Mouse (Mus musculus): ENCODE measurements around the gene Cflar. TPM values are rescaled to one million over a fixed set of nuclear protein-coding genes. Genes with fewer than 3 reads are reported as not detected.
"Not testable (repeated sequence)": the region's sequence is repeated elsewhere in the genome, so short reads cannot be mapped to it uniquely, and the experiment has no call there.

Gene Cflar
- polyA plus RNA-seq, 1 experiment from 2014 or later = 43.6 TPM

DNA sequence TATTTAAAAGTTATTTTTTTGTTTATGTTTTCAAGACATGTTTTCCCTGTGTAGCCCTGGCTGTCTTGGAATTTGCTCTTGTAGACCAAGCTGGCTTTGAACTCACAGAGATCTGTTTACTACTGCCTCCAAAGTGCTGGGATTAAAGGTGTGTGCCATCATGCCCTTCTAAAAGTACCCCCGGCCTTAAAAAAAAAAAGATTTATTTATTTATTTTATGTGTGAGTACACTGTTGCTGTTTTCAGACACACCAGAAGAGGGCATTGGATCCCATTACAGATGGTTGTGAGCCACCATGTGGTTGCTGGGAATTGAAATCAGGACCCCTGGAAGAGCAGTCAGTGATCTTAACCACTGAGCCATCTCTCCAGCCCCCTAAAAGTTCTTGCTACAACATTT is 1.3 kb upstream of the Cflar start:
- not testable (repeated sequence) for H3K4me1 ChIP-seq (replicated peaks; ENCODE audit: control insufficient read depth, insufficient read depth); H3K9me3 ChIP-seq (ENCODE audit: control insufficient read depth, low read length); DNase-seq (ENCODE audit: low spot score); ATAC-seq (ENCODE audit: low FRiP score, low TSS enrichment); H3K27ac ChIP-seq (replicated peaks); H3K4me2 ChIP-seq (replicated peaks; ENCODE audit: low read depth); H3K4me3 ChIP-seq (ENCODE audit: low read depth, low read length); H3K9ac ChIP-seq (ENCODE audit: low read length); H3K36me3 ChIP-seq (ENCODE audit: control insufficient read depth, insufficient read depth, low read length); H3K27me3 ChIP-seq (ENCODE audit: control insufficient read depth, insufficient read depth, low read length)
- 89% methylated on average over 1 of the region's 1 CpGs for WGBS
- TF ChIP-seq CTCF (IDR thresholded peaks at IDR 0.05; ENCODE audit: low read depth) = peak; percentile 18; the same call in 1 of the 2 replicates

DNA sequence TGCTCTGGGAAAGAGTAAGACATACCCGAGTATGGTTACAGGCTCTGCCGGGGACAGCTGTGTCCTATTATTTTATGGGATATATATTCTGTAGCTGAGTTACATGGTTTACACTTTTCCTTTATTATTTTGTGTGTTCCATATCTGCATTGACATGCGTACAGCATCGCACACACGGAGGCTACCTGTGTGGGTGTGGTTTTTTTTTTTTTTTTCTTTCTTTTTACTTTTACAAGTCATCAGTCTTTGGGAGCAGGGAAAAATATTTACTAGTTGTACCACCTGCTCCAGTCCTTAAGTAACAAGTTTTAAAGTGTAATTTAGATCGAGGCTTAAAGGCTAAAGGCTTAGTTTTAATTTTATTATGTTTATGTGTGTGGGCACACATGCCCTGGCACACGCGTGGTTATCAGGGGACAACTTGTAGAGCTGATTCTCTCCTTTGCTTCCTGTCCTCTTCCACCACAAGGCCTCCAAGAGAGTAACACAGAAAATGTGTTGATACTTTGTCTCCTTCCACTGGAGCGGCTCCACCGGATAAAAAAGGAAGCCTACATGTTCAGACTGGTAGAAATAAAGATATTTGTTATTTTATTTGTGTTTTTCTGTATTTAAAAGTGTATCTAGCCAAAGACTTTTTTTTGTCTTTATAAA is 470 bp upstream of the Cflar start:
- H3K27me3 ChIP-seq (ENCODE audit: control insufficient read depth, insufficient read depth, low read length) = no peaks in the 10 kb centered on the region
- H3K4me3 ChIP-seq (ENCODE audit: low read depth, low read length) = peak overlapping the region; percentile 70
- DNase-seq (ENCODE audit: low spot score) = peak; percentile 30
- WGBS = 30% methylated on average over 10 of the region's 10 CpGs
- H3K4me1 ChIP-seq (replicated peaks; ENCODE audit: control insufficient read depth, insufficient read depth) = no peaks in the 10 kb centered on the region
- H3K9ac ChIP-seq (ENCODE audit: low read length) = peak overlapping the region; percentile 94
- H3K36me3 ChIP-seq (ENCODE audit: control insufficient read depth, insufficient read depth, low read length) = no peaks in the 10 kb centered on the region
- TF ChIP-seq EP300 (optimal IDR thresholded peaks at IDR 0.05) = no peak
- H3K27ac ChIP-seq (replicated peaks) = peak overlapping the region; percentile 100
- H3K4me2 ChIP-seq (replicated peaks; ENCODE audit: low read depth) = peak overlapping the region; percentile 55
- H3K9me3 ChIP-seq (ENCODE audit: control insufficient read depth, low read length) = no peaks in the 10 kb centered on the region
- no peak for ATAC-seq (ENCODE audit: low FRiP score, low TSS enrichment)

GRCm38 (mm10) chr1:58712076-58713061 is 1.1 kb downstream of the Cflar start:
- Histone ChIP-seq H3K9ac (ENCODE audit: low read length) (peak overlapping the region; percentile 94), H3K4me1 (replicated peaks; ENCODE audit: control insufficient read depth, insufficient read depth) (no peaks in the 10 kb centered on the region)
- DNase-seq (ENCODE audit: low spot score) = peak; percentile 74

DNA sequence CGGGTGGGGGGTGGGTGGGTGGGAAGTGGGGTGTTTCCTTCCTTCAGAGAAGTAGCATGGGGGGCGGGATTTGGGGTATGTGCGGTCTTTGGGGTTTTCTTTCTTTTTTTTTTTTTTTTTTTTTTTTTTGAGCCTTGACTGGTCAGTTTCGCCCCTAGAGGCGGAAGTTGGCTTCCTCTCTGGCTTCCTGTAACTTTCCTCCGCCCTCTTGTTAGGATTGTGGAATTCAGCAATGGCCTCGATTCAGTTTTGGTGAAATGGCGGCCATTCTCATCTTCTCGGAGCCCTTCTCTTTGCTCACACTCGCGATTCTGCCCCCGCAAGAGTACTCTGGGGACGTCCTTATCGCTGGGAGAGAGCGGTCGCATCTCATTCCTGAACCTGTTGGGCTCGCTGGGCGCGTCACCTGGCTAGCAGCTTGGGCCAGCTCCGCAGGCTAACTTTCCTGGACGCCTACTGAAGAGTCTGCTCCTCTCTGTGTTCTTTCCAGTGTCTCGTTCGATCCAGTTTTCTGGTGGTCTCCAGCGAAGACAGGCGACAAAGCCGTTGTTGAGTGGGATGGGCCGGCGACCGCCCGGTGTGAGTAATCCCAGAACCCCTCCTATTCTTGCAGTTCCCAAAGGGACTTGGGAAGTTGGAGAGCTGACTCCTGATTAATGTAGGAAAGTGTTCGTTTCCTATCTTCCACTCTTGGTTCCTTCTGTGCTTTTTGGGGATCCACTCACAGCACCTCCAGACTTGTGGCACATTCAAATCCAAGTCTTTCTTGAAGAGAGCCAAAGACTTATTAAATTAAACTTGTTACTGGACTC is 2.0 kb downstream of the Cflar start:
- Histone ChIP-seq H3K27ac (replicated peaks) (peak overlapping the region; percentile 99), H3K4me1 (replicated peaks; ENCODE audit: control insufficient read depth, insufficient read depth) (no peaks in the 10 kb centered on the region), H3K4me3 (ENCODE audit: low read depth, low read length) (peak overlapping the region; percentile 69), H3K4me2 (replicated peaks; ENCODE audit: low read depth) (peak overlapping the region; percentile 65), H3K9ac (ENCODE audit: low read length) (peak overlapping the region; percentile 87), H3K27me3 (ENCODE audit: control insufficient read depth, insufficient read depth, low read length) (no peaks in the 10 kb centered on the region), H3K36me3 (ENCODE audit: control insufficient read depth, insufficient read depth, low read length) (no peaks in the 10 kb centered on the region), H3K9me3 (ENCODE audit: control insufficient read depth, low read length) (no peaks in the 10 kb centered on the region)
- TF ChIP-seq CTCF (IDR thresholded peaks at IDR 0.05; ENCODE audit: low read depth) (peak; percentile 44), EP300 (optimal IDR thresholded peaks at IDR 0.05) (no peak)
- peak; percentile 19; the same call in 1 of the 2 replicates for ATAC-seq (ENCODE audit: low FRiP score, low TSS enrichment)
- 2% methylated on average over 31 of the region's 31 CpGs for WGBS
- peak; percentile 71 for DNase-seq (ENCODE audit: low spot score)

More at GRCm38 (mm10) chr1:58712076-58713061, 1.1 kb downstream of the Cflar start:
- peak overlapping the region; percentile 65 for H3K4me2 ChIP-seq (replicated peaks; ENCODE audit: low read depth)
- WGBS = under 1% methylated on average over 17 of the region's 17 CpGs
- H3K4me3 ChIP-seq (ENCODE audit: low read depth, low read length) = peak overlapping the region; percentile 70
- no peaks in the 10 kb centered on the region for H3K27me3 ChIP-seq (ENCODE audit: control insufficient read depth, insufficient read depth, low read length)
- TF ChIP-seq CTCF (IDR thresholded peaks at IDR 0.05; ENCODE audit: low read depth) (no peak), EP300 (optimal IDR thresholded peaks at IDR 0.05) (no peak)
- peak; percentile 94 for ATAC-seq (ENCODE audit: low FRiP score, low TSS enrichment)
- H3K36me3 ChIP-seq (ENCODE audit: control insufficient read depth, insufficient read depth, low read length) = no peaks in the 10 kb centered on the region
- H3K9me3 ChIP-seq (ENCODE audit: control insufficient read depth, low read length) = no peaks in the 10 kb centered on the region
- H3K27ac ChIP-seq (replicated peaks) = peak overlapping the region; percentile 100

DNA sequence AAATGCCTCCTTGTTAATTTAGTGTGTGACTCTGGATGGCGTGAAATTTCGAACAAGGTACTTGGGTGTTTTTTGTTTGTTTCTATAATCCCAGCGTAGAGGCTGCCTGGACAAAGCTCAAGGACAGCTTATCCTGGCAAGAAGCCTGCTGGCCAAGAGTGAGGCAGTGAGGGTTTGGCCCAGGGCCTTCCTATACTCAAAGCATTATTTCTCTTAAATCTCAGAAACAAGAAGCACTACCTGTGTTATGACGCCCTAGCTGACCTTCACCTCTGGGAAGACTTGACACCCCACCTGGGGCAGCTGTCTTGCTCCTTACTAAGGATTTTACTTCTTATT is 2.6 kb downstream of the Cflar start:
- peak; percentile 47 for DNase-seq (ENCODE audit: low spot score)
- TF ChIP-seq EP300 (optimal IDR thresholded peaks at IDR 0.05) (no peak), CTCF (IDR thresholded peaks at IDR 0.05; ENCODE audit: low read depth) (no peak)
- no peaks in the 10 kb centered on the region for H3K9me3 ChIP-seq (ENCODE audit: control insufficient read depth, low read length)
- peak overlapping the region; percentile 99 for H3K27ac ChIP-seq (replicated peaks)
- H3K27me3 ChIP-seq (ENCODE audit: control insufficient read depth, insufficient read depth, low read length) = no peaks in the 10 kb centered on the region
- peaks cover 2% of the 10 kb centered on the region; the same call in 1 of the 2 replicates for H3K36me3 ChIP-seq (ENCODE audit: control insufficient read depth, insufficient read depth, low read length)
- no peaks in the 10 kb centered on the region for H3K4me1 ChIP-seq (replicated peaks; ENCODE audit: control insufficient read depth, insufficient read depth)
- 11% methylated on average over 4 of the region's 4 CpGs for WGBS
- H3K4me3 ChIP-seq (ENCODE audit: low read depth, low read length) = peak overlapping the region; percentile 69
- no peak for ATAC-seq (ENCODE audit: low FRiP score, low TSS enrichment)
- peak overlapping the region; percentile 65 for H3K4me2 ChIP-seq (replicated peaks; ENCODE audit: low read depth)
- H3K9ac ChIP-seq (ENCODE audit: low read length) = peak overlapping the region; percentile 87
